Mouse (Mus musculus) midbrain, embryonic 16.5 days (tissue): ENCODE data around the gene Il1r1. TPM values are rescaled to one million over a fixed set of nuclear protein-coding genes. Genes with fewer than 3 reads are reported as not detected.

Experiments used
- polyA plus RNA-seq: library from polyadenylated mRNA; unstranded; fragments of >200 nt; fragmentation: Nextera tagmentation; extraction: Ambion mirVana; gene quantifications from 2 replicates; pipeline ENCODE4 v1.2.1, GENCODE M21; 2015

The Il1r1 gene
- polyA plus RNA-seq, 1 experiment from 2014 or later, result 0.72 TPM

Other genes starting within 250 kb of the Il1r1 start
- gene Il1r2, start 151.0 kb upstream of the Il1r1 start, polyA plus RNA-seq, result 0.72 and 1.2 TPM in 2 replicates
- gene Il1rl2, start 99.5 kb downstream of the Il1r1 start, polyA plus RNA-seq, result 0.75 and 1.2 TPM in 2 replicates
- gene Il1rl1, start 204.5 kb downstream of the Il1r1 start, polyA plus RNA-seq, result 0.04 TPM in 1 of 2 replicates, not detected in the other
- gene Il18r1, start 240.5 kb downstream of the Il1r1 start, polyA plus RNA-seq, result not detected in 2 replicates